Mouse (Mus musculus): ENCODE data around the gene Capsl. TPM values are rescaled to one million over a fixed set of nuclear protein-coding genes. Genes with fewer than 3 reads are reported as not detected.

Capsl gene
- polyA plus RNA-seq, 1 experiment from 2014 or later = 0.41 TPM

- Histone ChIP-seq H3K27ac (peak overlapping the region; percentile 89), H3K9me3 (replicated peaks) (no peaks in the 10 kb centered on the region), H3K36me3 (no peaks in the 10 kb centered on the region), H3K27me3 (replicated peaks) (no peaks in the 10 kb centered on the region), H3K4me1 (peaks cover 47% of the 10 kb centered on the region), H3K9ac (peak overlapping the region; percentile 61), H3K4me2 (peak overlapping the region; percentile 50), H3K4me3 (peak overlapping the region; percentile 23)
- ATAC-seq = peak; percentile 34; the same call in 1 of the 2 replicates
- 30% methylated on average over 3 of the region's 3 CpGs for WGBS (ENCODE audit: insufficient replicate concordance)
These were observed 36.3 kb downstream of the Capsl start for GRCm38 (mm10) chr15:9472167-9472566.

DNA sequence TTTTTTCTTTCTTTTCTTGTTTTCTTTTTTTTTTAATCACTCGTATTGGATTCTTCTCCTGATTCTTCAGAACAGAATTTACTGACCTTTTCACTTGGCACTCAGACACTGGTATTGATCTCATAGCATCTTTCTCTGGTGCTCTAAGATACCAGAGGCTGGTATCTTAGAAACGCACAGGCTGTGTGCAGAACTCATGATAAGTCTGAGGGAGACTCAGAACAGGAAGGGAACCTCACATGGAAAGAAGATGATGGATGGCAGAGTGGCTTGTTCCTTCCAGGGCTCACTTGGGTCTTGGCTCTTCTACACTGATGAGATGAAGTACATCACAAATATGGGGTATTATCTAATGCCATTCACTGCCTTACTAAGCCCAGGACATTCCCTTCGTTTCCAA is 36.8 kb downstream of the Capsl start:
- peaks cover 47% of the 10 kb centered on the region for H3K4me1 ChIP-seq
- H3K36me3 ChIP-seq = no peaks in the 10 kb centered on the region
- no peak overlapping the region for H3K4me3 ChIP-seq
- peak overlapping the region; percentile 61; the same call in 1 of the 2 replicates for H3K9ac ChIP-seq
- H3K27me3 ChIP-seq (replicated peaks) = no peaks in the 10 kb centered on the region
- H3K9me3 ChIP-seq (replicated peaks) = no peaks in the 10 kb centered on the region
- ATAC-seq = peak; percentile 97
- 20% methylated on average over 3 of the region's 3 CpGs for WGBS (ENCODE audit: insufficient replicate concordance)
- H3K27ac ChIP-seq = peak overlapping the region; percentile 89
- peak overlapping the region; percentile 50 for H3K4me2 ChIP-seq

- ATAC-seq = no peak
- 40% methylated on average over 1 of the region's 1 CpGs for WGBS (ENCODE audit: insufficient replicate concordance)
- Histone ChIP-seq H3K27me3 (replicated peaks) (no peaks in the 10 kb centered on the region), H3K9me3 (replicated peaks) (no peaks in the 10 kb centered on the region), H3K36me3 (no peaks in the 10 kb centered on the region), H3K9ac (no peak overlapping the region), H3K4me3 (no peak overlapping the region), H3K4me1 (peaks cover 47% of the 10 kb centered on the region), H3K4me2 (no peak overlapping the region), H3K27ac (peak overlapping the region; percentile 89)
These were observed 37.4 kb downstream of the Capsl start for GRCm38 (mm10) chr15:9473188-9473587.

DNA sequence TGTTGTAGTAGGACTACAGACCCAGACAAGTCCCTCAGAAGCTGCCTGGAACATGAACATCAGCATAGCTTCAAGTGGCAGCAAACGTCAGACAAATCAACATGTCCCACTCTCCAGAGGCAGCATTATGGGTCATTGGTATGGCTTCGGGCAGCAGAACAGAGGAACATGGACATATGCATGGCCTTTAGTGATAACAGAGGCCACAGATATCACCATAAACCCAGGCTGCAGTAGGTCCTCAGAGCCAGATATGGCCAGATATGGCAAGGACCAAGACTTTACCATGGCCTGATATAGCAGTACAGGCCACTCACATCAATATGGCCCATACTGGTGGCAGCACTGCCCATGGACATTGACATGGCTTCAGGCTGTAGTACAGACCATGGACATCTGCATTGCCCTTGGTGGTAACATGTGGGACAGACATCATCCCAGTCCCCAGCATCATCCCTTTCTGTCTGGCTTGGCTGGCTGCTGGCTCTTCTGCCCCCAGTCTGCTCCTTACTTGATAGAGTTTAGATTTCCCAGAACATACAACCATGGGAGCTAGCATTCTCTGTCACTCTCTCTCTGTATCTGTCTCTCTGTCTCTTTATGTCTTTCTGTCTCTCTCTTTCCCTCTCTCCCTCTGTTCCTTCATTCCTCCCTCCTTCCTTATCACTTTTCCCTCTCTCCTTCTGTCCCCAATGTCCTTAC is 53.7 kb downstream of the Capsl start:
- no peak overlapping the region for H3K9ac ChIP-seq
- H3K4me2 ChIP-seq = peak overlapping the region; percentile 40
- no peaks in the 10 kb centered on the region for H3K27me3 ChIP-seq (replicated peaks)
- peaks cover 23% of the 10 kb centered on the region for H3K4me1 ChIP-seq
- H3K36me3 ChIP-seq = no peaks in the 10 kb centered on the region
- WGBS (ENCODE audit: insufficient replicate concordance) = 44% methylated on average over 2 of the region's 2 CpGs
- no peaks in the 10 kb centered on the region for H3K9me3 ChIP-seq (replicated peaks)
- H3K4me3 ChIP-seq = no peak overlapping the region
- peak; percentile 99 for ATAC-seq
- H3K27ac ChIP-seq = peak overlapping the region; percentile 75

DNA sequence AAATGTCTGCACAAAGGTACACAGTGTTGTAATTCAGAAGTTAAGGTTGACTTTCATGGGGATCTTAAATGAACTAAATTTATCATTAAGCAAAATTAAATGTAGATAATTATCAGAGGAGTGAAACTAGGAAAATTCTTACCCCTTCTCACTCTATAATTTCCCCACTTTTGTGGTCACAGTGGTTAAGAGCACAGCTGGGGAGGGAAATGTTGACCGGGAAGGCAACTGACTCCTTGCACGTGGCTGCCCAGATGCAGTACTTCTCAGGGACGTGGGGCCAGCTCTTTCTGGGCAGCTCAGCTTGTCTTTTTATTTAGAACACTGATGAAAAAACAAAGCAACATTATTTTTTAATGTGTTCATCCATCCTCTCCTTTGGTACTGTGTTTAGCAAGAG is 56.2 kb downstream of the Capsl start:
- no peaks in the 10 kb centered on the region for H3K36me3 ChIP-seq
- no peaks in the 10 kb centered on the region for H3K9me3 ChIP-seq (replicated peaks)
- peaks cover 23% of the 10 kb centered on the region for H3K4me1 ChIP-seq
- H3K27me3 ChIP-seq (replicated peaks) = no peaks in the 10 kb centered on the region
- ATAC-seq = no peak
- 32% methylated on average over 3 of the region's 3 CpGs for WGBS (ENCODE audit: insufficient replicate concordance)
- no peak overlapping the region for H3K4me3 ChIP-seq
- H3K27ac ChIP-seq = no peak overlapping the region
- no peak overlapping the region for H3K4me2 ChIP-seq
- no peak overlapping the region for H3K9ac ChIP-seq

Other genes starting within 250 kb of the Capsl start
- 0.27 and 0.41 TPM in 2 replicates for gene Ugt3a1, start 159.1 kb upstream of the Capsl start, polyA plus RNA-seq (2016; fragmentation: Nextera tagmentation; extraction: Ambion mirVana)
- gene Ugt3a2, start 100.5 kb upstream of the Capsl start, polyA plus RNA-seq (2016; fragmentation: Nextera tagmentation; extraction: Ambion mirVana) = 0.07 and 0.12 TPM in 2 replicates
- gene Il7r, start 94.1 kb downstream of the Capsl start, polyA plus RNA-seq (2016; fragmentation: Nextera tagmentation; extraction: Ambion mirVana) = 0.30 and 0.57 TPM in 2 replicates

Data from liver, embryonic 12.5 days (tissue).